Mouse (Mus musculus): ENCODE measurements around the gene Slc27a3.

DNA sequence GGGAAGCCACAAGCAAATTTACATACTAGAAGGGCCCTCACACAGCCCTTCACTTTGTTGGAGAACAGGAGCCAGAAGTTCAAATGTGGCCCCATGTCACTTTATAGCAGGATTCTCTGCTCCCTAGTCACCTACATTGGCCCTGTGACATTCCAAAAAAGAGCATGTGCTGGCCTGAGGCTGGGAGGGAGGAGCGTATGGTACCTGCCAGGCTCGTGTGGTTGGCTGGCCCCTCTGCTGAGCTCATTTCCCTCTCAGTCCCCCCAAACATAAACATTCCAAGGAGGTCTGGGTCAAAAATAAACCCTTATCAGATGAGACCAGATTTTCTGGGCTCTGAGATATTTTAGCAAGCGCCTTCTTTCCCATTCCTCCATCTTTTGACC, 23.3 kb upstream of the Slc27a3 start:
- TF ChIP-seq CTCF (IDR thresholded peaks at IDR 0.05; ENCODE audit: low read depth) = no peak
- TF ChIP-seq EP300 (IDR thresholded peaks at IDR 0.05; ENCODE audit: low read depth) = no peak
